Mouse (Mus musculus) liver, embryonic 16.5 days (tissue): ENCODE data around the gene Zfp704. TPM values are rescaled to one million over a fixed set of nuclear protein-coding genes. Genes with fewer than 3 reads are reported as not detected.

Experiments used
- ATAC-seq: fragments of 200-750 bp; cut with Nextera tagmentation; 2 replicates; pipeline ENCODE4 v1.8.0; 2017; ENCODE audit warnings: low read depth, mild to moderate bottlenecking, moderate number of reproducible peaks, moderate library complexity
- H3K27ac ChIP-seq: fragments of 300-500 bp; sonication (generic); 2 replicates; pipeline ENCODE4 v1.5.1; 2014; ENCODE audit warnings: mild to moderate bottlenecking, low read length
- H3K27me3 ChIP-seq: fragments of 300-500 bp; sonication (generic); 2 replicates; pipeline ENCODE4 v1.6.1; 2014; ENCODE audit warnings: low read depth, low read length, mixed read lengths; ENCODE audit not compliant: control insufficient read depth, insufficient read depth
- H3K36me3 ChIP-seq: fragments of 300-500 bp; sonication (generic); 2 replicates; pipeline ENCODE4 v1.6.1; 2014; ENCODE audit warnings: mild to moderate bottlenecking; ENCODE audit not compliant: control insufficient read depth, insufficient read depth
- H3K4me1 ChIP-seq: fragments of 300-500 bp; sonication (generic); 2 replicates; pipeline ENCODE4 v1.6.1; 2014; ENCODE audit warnings: low read depth, low read length, mixed read lengths; ENCODE audit not compliant: control insufficient read depth
- H3K4me2 ChIP-seq: fragments of 300-500 bp; sonication (generic); 2 replicates; pipeline ENCODE4 v1.6.1; 2014; ENCODE audit warnings: low read depth, low read length, mixed read lengths
- H3K4me3 ChIP-seq: fragments of 300-500 bp; sonication (generic); 2 replicates; pipeline ENCODE4 v1.5.1; 2014; ENCODE audit warnings: low read depth, mild to moderate bottlenecking, low read length
- H3K9ac ChIP-seq: fragments of 300-500 bp; sonication (generic); 2 replicates; pipeline ENCODE4 v1.6.1; 2014; ENCODE audit warnings: low read depth, low read length
- H3K9me3 ChIP-seq: fragments of 300-500 bp; sonication (generic); replicated peaks from 2 replicates; pipeline ENCODE4 v1.6.1; 2016; ENCODE audit warnings: low read length; ENCODE audit not compliant: control insufficient read depth
- WGBS: fragments of 180-500 bp; shearing (Covaris S2); extraction: QIAGEN DNeasy Blood & Tissue Kit; methylation state at CpG from one replicate; pipeline ENCODE4 v1.1.7; 2014; ENCODE audit not compliant: insufficient replicate concordance; 5-methylcytosine and 5-hydroxymethylcytosine counted together
- polyA plus RNA-seq: library from polyadenylated mRNA; unstranded; fragments of >200 nt; fragmentation: Nextera tagmentation; extraction: Ambion mirVana; gene quantifications from 2 replicates; pipeline ENCODE4 v1.2.1, GENCODE M21; 2015

Zfp704 gene
- polyA plus RNA-seq, 1 experiment from 2014 or later = 0.97 TPM

GRCm38 (mm10) chr3:9427826-9428225 lies 182.1 kb downstream of the Zfp704 start:
- H3K27me3 ChIP-seq = no peaks in the 10 kb centered on the region
- no peak overlapping the region for H3K9ac ChIP-seq
- no peak overlapping the region for H3K4me2 ChIP-seq
- no peaks in the 10 kb centered on the region for H3K36me3 ChIP-seq
- WGBS = 57% methylated on average over 4 of the region's 4 CpGs
- no peak overlapping the region for H3K4me3 ChIP-seq
- no peak overlapping the region for H3K27ac ChIP-seq
- no peak for ATAC-seq
- no peaks in the 10 kb centered on the region for H3K9me3 ChIP-seq
- H3K4me1 ChIP-seq = no peaks in the 10 kb centered on the region

GRCm38 (mm10) chr3:9425661-9426060 lies 184.2 kb downstream of the Zfp704 start:
- Histone ChIP-seq H3K27me3 (no peaks in the 10 kb centered on the region), H3K9me3 (no peaks in the 10 kb centered on the region), H3K9ac (no peak overlapping the region), H3K27ac (no peak overlapping the region), H3K4me2 (no peak overlapping the region), H3K4me1 (no peaks in the 10 kb centered on the region), H3K4me3 (no peak overlapping the region), H3K36me3 (no peaks in the 10 kb centered on the region)
- WGBS = 74% methylated on average over 5 of the region's 5 CpGs
- no peak for ATAC-seq

GRCm38 (mm10) chr3:9424637-9425036 lies 185.2 kb downstream of the Zfp704 start:
- H3K4me2 ChIP-seq = no peak overlapping the region
- no peak overlapping the region for H3K9ac ChIP-seq
- H3K4me3 ChIP-seq = no peak overlapping the region
- no peaks in the 10 kb centered on the region for H3K36me3 ChIP-seq
- H3K4me1 ChIP-seq = no peaks in the 10 kb centered on the region
- no peak overlapping the region for H3K27ac ChIP-seq
- WGBS = 70% methylated on average over 6 of the region's 6 CpGs
- H3K27me3 ChIP-seq = no peaks in the 10 kb centered on the region
- H3K9me3 ChIP-seq = no peaks in the 10 kb centered on the region
- no peak for ATAC-seq

GRCm38 (mm10) chr3:9423669-9424068 lies 186.2 kb downstream of the Zfp704 start:
- no peaks in the 10 kb centered on the region for H3K27me3 ChIP-seq
- no peak for ATAC-seq

GRCm38 (mm10) chr3:9408896-9409295 lies 201.0 kb downstream of the Zfp704 start:
- Histone ChIP-seq H3K27ac (no peak overlapping the region), H3K9ac (no peak overlapping the region), H3K4me1 (no peaks in the 10 kb centered on the region), H3K4me2 (no peak overlapping the region), H3K36me3 (no peaks in the 10 kb centered on the region), H3K27me3 (no peaks in the 10 kb centered on the region), H3K4me3 (no peak overlapping the region), H3K9me3 (no peaks in the 10 kb centered on the region)
- no peak for ATAC-seq
- 72% methylated on average over 4 of the region's 4 CpGs for whole genome bisulfite sequencing

More at GRCm38 (mm10) chr3:9423669-9424068, 186.2 kb downstream of the Zfp704 start:
- H3K9me3 ChIP-seq = no peaks in the 10 kb centered on the region
- H3K27ac ChIP-seq = no peak overlapping the region
- H3K4me3 ChIP-seq = no peak overlapping the region
- 75% methylated on average over 6 of the region's 6 CpGs for WGBS
- no peaks in the 10 kb centered on the region for H3K36me3 ChIP-seq
- H3K9ac ChIP-seq = no peak overlapping the region
- H3K4me1 ChIP-seq = no peaks in the 10 kb centered on the region
- no peak overlapping the region for H3K4me2 ChIP-seq

- Histone ChIP-seq H3K9ac (no peak overlapping the region), H3K4me1 (peaks cover 6% of the 10 kb centered on the region), H3K27ac (no peak overlapping the region), H3K4me2 (no peak overlapping the region), H3K4me3 (no peak overlapping the region), H3K36me3 (no peaks in the 10 kb centered on the region), H3K9me3 (no peaks in the 10 kb centered on the region), H3K27me3 (no peaks in the 10 kb centered on the region)
- whole genome bisulfite sequencing = 61% methylated on average over 10 of the region's 10 CpGs
- ATAC-seq = no peak
Measured at GRCm38 (mm10) chr3:9407801-9408200, 202.1 kb downstream of the Zfp704 start.

- Histone ChIP-seq H3K4me3 (no peak overlapping the region), H3K9me3 (no peaks in the 10 kb centered on the region), H3K4me2 (no peak overlapping the region), H3K27me3 (no peaks in the 10 kb centered on the region), H3K4me1 (peaks cover 11% of the 10 kb centered on the region), H3K27ac (peak overlapping the region; percentile 15; the same call in 1 of the 2 replicates), H3K36me3 (no peaks in the 10 kb centered on the region), H3K9ac (no peak overlapping the region)
- no peak for ATAC-seq
- 35% methylated on average over 9 of the region's 9 CpGs for WGBS
Measured at GRCm38 (mm10) chr3:9407119-9407546, 202.8 kb downstream of the Zfp704 start.

GRCm38 (mm10) chr3:9405341-9405740 lies 204.5 kb downstream of the Zfp704 start:
- H3K36me3 ChIP-seq = no peaks in the 10 kb centered on the region
- H3K9me3 ChIP-seq = no peaks in the 10 kb centered on the region
- H3K27ac ChIP-seq = no peak overlapping the region
- no peak for ATAC-seq
- H3K9ac ChIP-seq = no peak overlapping the region
- H3K4me2 ChIP-seq = no peak overlapping the region
- H3K4me1 ChIP-seq = peaks cover 15% of the 10 kb centered on the region
- no peak overlapping the region for H3K4me3 ChIP-seq
- no peaks in the 10 kb centered on the region for H3K27me3 ChIP-seq
- 64% methylated on average over 9 of the region's 9 CpGs for WGBS

- H3K4me2 ChIP-seq = no peak overlapping the region
- no peak overlapping the region for H3K9ac ChIP-seq
- 11% methylated on average over 5 of the region's 5 CpGs for WGBS
- H3K4me1 ChIP-seq = peaks cover 15% of the 10 kb centered on the region
- no peak overlapping the region for H3K4me3 ChIP-seq
- no peaks in the 10 kb centered on the region for H3K36me3 ChIP-seq
- H3K27me3 ChIP-seq = no peaks in the 10 kb centered on the region
- peak; percentile 45; the same call in 1 of the 2 replicates for ATAC-seq
- H3K9me3 ChIP-seq = no peaks in the 10 kb centered on the region
- H3K27ac ChIP-seq = no peak overlapping the region
Measured at GRCm38 (mm10) chr3:9403255-9404050, 206.4 kb downstream of the Zfp704 start.
